Mouse (Mus musculus): ENCODE data around the gene Rpl23.
"Not testable (repeated sequence)": the region's sequence is repeated elsewhere in the genome, so short reads cannot be mapped to it uniquely, and the experiment has no call there.

Rpl23 gene

GRCm38 (mm10) chr11:97758942-97759341, 23.3 kb downstream of the Rpl23 start:
- DNase-seq, result no peak

- DNase-seq, result no peak
Measured at GRCm38 (mm10) chr11:97758125-97758524, 24.1 kb downstream of the Rpl23 start.

DNA sequence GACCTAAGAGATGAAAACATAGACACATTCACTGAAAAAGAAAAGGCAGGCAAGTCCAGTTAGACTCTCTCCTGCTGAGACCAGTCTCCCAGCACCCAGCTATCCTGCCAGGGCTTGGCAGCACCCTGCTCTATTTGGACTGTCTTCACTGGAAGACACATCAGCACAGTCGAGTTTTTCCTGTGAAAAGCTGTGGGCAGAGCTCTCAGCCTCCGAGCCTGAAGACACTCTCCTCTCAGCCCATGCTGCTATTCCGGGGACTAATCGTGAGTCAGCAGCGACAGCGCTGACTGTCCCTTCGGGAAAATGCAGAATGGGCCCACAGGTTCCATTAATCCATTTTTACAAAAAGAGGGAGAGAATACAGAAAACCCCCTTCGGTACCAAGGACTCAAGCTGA, 29.0 kb downstream of the Rpl23 start:
- DNase-seq, result no peak

DNA sequence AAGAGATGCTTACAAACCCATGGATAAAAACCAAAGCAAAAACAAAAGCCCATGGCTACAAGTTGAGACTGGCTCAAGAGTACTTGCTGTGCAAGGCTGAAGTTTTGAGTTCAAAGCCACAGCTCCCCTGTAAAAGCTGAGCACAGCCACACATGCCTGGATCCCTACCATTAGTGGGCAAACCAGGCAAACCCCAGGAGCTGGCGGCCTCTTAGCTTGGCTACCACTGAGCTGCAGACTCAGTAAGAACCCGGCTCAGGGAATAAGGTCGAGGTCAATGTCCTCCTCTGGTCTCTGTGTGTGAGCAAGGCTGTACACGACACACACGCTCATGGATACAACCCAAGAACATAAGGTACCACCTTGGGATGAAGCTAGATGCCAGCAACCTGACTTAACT, 33.7 kb downstream of the Rpl23 start:
- no peak for DNase-seq

DNA sequence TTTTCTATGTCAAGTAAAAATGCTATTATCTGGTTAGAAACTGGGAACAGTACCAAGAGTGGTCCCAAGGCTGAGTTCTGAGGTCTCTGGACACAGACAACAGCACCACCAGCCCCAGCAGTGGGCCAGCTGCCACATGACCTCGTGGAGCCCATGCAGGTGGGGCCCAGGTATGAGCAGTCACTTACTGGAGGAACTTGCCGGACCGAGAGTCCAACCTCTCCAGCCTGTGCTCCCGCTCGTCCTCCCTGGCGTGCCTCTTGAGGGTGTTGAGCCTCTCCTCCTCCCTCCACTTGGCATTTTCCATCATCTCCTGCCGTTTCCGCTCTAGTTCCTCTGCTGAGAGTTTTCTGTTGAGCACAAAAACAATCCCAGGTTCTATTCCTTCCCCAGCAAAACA, 34.5 kb downstream of the Rpl23 start:
- no peak for DNase-seq

DNA sequence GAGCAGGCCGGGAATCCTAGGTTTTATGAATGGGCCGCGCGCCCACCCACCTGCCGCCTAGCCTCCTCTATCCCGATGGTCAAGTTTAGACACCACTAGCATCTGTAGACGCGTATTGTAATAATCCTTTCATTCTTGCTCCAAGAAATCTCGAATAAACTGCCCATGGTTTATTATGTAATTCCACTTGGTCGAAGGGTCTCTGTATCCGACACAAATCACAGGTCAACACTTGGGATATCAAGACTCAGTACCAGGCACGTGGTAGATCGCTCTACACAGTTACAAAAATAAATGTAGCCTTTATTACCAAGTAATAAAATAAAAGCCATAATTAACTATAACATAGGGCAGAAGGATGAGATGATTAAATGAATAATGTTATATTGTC, 36.9 kb downstream of the Rpl23 start:
- no peak for DNase-seq

GRCm38 (mm10) chr11:97744718-97745330, 37.4 kb downstream of the Rpl23 start:
- peak; percentile 99 for DNase-seq

- peak; percentile 54 for DNase-seq
Measured at GRCm38 (mm10) chr11:97744063-97744717, 38.0 kb downstream of the Rpl23 start, which contains the start of gene Pip4k2b. Gene Pip4k2b (minus strand): TSS chr11:97744704.

- no peak for DNase-seq
Measured at GRCm38 (mm10) chr11:97743423-97743822, 38.8 kb downstream of the Rpl23 start.

GRCm38 (mm10) chr11:97742591-97742990, 39.6 kb downstream of the Rpl23 start:
- no peak for DNase-seq

GRCm38 (mm10) chr11:97742157-97742556, 40.1 kb downstream of the Rpl23 start:
- no peak for DNase-seq

DNA sequence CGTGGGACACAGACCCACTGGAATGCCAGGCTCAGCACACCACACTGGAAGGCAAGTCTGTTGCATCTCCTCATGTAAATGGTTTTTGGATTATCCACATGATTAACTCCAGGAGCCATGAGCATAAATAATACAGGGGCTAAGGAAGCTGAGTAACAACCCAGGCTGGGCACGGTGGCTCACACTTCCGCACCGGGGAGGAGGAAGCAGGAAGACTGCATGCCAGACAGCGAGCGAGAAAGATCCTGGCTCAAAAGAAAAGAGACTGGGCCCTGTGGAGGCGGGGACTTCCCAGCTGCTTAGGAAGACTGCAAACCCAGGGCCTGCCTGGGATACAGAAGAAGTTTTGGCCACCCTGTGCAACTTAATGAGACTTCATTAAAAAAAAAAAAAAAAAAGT, 42.0 kb downstream of the Rpl23 start:
- DNase-seq, result no peak

DNA sequence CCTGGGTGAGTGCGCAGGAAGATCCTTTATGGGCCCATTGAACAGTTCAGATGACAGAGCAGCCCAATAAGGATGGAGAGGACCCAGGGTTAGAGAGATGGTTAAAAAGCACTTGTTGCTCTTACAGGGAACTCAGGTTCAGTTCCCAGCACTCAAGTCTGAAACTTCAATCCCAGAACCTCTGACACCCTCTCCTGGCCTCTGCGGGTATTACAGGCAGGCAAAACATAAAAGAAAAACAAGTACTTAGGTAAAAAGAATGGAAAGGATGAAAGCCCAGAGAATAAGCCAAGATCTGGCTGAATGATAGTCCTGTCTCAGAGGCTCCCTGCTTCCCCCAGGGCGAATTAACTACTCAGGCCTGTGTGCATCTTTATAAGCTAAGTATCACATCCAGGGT, 43.1 kb downstream of the Rpl23 start:
- no peak for DNase-seq

- no peak for DNase-seq
Measured at GRCm38 (mm10) chr11:97738703-97739102, 43.5 kb downstream of the Rpl23 start.

DNA sequence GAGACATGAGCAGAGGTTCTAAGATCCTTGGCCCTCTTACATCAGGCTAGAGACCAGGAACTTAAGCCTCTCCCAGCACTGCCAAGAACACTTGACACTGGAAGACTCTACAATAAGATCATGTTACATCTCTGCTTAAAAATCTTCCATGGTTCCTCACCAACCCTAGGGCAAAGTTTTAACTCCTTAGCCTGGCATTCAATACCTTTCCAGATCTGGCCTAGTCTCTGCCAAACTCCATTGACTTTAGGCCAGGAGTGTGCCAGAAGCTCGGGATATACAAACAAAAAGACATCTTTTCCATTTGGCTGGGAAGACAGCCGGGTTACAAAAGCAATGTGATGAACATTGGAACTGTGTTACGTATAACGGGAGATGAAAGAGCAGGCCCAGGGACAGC, 44.6 kb downstream of the Rpl23 start:
- DNase-seq, result no peak

- DNase-seq, result no peak
Measured at GRCm38 (mm10) chr11:97736645-97737044, 45.6 kb downstream of the Rpl23 start.

DNA sequence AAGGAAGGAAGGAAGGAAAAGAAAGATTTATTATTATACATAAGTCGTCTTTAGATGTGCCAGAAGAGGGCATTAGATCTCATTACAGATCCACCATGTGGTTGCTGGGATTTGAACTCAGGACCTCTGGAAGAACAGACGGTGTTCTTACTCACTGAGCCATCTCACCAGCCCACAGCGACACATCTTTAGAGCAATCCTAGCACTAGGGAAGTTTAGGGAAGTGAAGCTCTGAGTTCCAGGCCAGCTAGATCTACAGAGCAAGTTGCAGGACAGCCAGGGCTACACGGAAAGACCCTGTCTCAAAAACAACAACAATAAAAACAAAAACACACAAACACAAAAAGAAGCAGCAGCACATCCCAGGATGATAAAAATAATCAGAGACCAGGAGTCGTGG, 47.4 kb downstream of the Rpl23 start:
- DNase-seq, result not testable (repeated sequence)

GRCm38 (mm10) chr11:97733689-97734088, 48.5 kb downstream of the Rpl23 start:
- DNase-seq, result no peak

- no peak for DNase-seq
Measured at GRCm38 (mm10) chr11:97728730-97729129, 53.5 kb downstream of the Rpl23 start.

GRCm38 (mm10) chr11:97728311-97728710, 53.9 kb downstream of the Rpl23 start:
- DNase-seq, result no peak
